Mouse (Mus musculus) megakaryocyte, embryonic 14.5 days (primary cell): ENCODE results near the gene Mydgf.

ENCODE experiments used
- FLI1 ChIP-seq: IDR thresholded peaks from 2 replicates; pipeline ENCODE4 v1.6.1; 2012; ENCODE audit warnings: low read length, inconsistent platforms, mixed read lengths
- GATA1 ChIP-seq: IDR thresholded peaks from 3 replicates; pipeline ENCODE4 v1.6.1; 2012; ENCODE audit warnings: mixed read lengths, low read length, inconsistent platforms, borderline replicate concordance

DNA sequence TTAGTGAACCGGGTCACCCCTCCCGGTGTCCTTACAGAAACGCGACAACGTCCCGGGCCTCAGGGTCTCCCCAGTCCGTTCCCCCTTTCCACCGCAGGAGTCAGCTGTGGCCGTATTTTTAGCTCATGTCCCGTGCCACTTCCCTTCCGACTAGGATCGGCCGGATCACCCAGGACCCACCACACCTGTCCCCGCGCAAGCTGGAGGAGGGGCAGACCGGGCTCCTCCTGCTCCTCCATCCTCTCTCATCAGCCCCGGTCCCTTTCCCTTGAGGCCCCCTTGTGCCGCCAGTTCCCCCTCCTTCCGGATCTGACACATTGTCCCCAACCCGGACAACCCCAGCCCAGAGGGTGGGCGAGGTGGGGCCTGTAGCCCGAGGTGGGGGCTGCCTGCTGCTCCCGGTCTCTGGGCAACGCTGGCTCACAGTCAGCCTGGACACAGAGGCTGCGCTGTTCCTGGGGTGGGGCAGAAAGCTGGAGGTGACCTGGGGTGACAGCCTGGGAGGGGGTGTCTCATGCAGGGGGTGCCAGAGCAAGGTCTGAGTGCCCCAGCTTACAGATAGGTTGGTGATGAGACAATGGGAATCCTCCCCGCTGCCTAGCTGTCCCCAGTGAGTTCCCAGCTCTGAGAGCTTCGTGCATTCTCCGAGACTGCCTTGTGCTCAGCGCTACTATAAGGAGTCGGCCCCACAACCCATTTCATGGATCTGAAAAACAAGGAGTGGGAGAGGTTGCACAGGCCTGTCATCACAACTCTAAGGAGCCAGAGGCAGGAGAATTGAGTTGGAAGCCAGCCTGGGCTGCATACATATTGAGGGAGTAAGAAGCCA, 34.7 kb downstream of the Mydgf start:
- TF ChIP-seq GATA1 (no peak), FLI1 (no peak)
